Mouse (Mus musculus): ENCODE data around the gene Slc10a7.
"Not testable (repeated sequence)": the region's sequence is repeated elsewhere in the genome, so short reads cannot be mapped to it uniquely, and the experiment has no call there.

Gene Slc10a7

DNA sequence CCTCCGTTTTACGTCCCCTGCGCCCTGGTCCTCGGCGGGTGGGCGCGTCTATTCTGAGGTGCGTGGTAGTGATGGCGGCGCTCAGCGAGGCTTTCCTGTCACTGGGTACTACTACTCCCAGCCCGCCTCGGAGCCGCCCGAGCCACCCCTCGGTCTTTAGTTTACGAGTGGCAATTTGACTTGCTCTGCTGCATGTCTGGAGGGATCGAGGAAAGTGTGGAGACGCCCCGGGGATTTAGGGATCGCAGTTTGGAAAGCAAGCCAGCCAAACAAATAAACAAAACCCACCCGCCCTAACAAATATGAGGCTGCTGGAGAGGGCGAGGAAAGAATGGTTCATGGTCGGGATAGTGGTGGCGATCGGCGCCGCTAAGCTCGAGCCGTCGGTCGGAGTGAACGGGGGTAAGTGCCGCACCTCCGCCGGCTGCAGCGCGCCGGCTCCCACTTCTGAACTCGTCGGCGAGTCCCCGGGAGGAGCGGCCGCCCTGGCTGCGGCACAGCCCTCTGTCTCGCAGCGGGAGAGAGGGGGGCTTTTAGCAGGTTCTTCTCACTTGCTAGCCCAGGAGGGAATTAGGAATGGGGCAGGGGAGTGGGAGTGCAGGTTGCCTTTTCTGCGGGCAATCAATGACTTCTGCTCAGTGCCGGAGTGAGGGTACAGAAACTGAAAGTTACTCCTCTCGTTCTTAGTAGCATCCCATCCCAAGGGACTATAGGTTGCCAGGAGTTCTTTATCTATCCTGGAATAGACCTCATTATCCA is at the start of gene Slc10a7:
Gene Slc10a7, plus strand, starts transcription at position 74 of the 759 bp plus-strand sequence.
- in situ Hi-C loops (cut with MboI, MseI), result loop anchor here (10.0 kb wide), 1 partner anchor 515 kb away; the partner anchor contains the start of gene Zfp827

DNA sequence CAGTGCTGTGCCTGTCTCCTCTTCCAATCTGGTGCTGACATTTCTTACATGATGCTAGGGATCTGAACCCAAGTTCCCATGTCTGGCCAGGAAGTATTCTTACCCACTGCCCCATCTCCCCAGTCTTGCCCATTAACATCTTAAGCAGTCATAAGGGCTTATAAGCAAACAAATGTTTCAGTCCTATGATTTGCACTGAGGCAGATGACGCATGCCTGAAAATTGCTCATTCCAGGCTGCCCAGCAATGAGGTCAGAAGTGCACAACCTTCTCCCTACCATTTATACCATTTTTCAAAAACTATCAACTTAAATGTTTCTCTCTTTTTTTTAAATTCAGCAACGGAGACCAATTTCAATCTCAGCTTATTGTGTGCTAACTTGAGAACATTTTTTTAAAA is 45.2 kb upstream of the Slc10a7 start:
- in situ Hi-C loops (cut with MboI, MseI), result no loop called here

DNA sequence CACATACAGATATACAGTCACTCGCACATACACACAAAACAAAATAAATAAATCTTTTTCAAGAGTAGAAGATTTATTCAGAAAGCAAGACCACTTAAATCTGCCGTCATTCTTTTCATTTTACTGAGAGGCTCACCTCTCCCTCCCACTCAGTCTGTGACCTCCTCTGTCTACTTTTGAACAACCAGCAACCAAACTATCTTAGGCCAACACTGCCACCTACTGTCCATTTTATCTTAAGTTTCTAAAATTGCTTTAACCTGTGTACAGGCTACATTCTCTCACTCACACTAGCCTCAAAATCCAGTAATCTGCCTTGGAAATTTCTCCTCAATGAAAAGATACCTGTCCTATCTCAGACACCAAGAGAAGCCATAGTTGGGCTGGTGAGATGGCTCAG is 41.3 kb upstream of the Slc10a7 start:
- in situ Hi-C loops (cut with MboI, MseI), result no loop called here

DNA sequence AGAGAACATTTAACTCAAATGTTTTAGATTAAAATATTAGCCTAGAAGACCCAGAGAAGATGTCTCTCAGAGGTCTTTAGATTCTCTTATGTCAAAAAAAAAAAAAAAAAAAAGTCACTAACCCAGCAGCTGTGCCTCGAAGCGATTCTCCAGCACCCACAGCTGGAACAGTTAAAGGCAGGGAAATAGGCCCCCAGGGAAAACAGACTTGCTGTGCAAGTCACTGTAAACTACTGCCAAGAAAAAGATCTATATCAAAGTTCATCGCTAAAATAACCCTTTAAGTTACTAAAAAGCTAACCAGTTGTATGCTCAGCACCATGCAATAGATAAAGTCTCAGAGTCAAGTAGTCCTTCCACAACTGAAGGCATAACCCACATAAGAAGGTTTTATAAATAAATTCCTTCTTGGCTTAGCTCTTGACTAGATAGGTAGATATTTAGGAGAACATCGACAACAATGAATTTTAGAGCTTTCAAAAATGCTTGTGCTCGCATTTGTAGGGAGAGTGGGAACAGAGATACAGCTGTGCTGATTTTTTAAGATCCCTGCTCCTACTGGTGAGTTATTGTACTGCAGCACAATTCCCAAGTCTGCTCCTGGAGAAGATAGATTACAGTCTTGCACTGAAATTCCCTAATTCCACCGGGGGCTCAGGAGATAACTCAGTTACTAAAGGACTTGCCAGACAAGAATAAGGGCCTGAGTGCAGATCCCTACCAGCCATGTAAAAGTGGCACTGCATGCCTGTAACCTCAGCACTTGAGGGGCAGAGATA is 31.9 kb upstream of the Slc10a7 start:
- in situ Hi-C loops (cut with MboI, MseI), result no loop called here

DNA sequence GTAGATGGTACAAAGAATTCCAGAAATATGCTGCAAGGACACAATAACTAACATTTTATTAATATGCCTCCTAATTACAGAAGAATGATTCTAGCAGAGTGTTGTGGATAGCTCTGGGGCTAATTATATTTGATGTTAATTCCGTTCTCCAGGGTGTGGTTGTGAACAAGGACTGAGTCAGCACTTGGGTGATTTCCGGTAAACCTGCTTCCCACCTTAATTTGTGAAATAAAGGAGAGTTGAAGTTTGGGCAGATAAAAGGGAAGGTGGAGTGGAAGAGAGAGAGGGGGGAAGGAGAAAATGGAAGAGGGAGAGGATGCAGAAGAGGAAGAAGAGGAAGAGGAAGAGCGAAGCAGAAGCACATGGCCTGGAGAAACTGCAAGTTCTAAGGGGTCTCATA is 19.4 kb upstream of the Slc10a7 start:
- in situ Hi-C loops (cut with MboI, MseI), result no loop called here

DNA sequence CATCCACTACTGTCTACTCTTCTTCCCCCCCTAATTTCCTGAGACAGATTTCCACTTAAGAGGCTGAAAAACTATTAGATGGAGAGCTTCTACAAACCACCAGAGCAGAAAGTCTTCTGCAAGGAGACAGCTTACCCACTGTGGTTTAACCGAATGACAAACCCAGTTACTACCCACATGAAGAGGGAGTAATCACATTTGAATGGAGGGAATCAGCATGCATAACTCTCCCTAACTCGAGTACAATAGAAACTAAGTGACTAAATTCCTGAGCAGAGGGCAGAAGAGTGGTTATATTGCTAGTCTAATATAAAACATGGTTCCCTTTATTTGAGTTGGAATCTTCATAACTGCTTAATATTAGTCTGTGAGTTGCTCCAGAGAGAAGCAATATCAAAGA is 16.1 kb upstream of the Slc10a7 start:
- in situ Hi-C loops (cut with MboI, MseI), result no loop called here

DNA sequence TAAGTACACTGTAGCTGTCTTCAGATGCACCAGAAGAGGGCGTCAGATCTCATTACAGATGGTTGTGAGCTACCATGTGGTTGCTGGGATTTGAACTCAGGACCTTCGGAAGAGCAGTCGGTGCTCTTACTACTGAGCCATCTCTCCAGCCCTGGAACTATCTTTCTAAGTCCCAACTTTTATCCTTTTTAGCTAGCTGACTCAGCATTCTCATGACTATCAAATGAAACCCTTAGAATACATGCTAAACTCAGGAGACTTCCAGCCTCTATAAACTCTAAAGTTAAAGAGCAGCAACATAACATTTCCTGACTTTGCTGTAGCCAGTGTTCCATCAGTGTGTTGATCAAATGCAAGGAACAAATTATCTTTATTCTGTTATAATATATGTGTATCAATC is 12.9 kb upstream of the Slc10a7 start:
- in situ Hi-C loops (cut with MboI, MseI), result not testable (repeated sequence)

DNA sequence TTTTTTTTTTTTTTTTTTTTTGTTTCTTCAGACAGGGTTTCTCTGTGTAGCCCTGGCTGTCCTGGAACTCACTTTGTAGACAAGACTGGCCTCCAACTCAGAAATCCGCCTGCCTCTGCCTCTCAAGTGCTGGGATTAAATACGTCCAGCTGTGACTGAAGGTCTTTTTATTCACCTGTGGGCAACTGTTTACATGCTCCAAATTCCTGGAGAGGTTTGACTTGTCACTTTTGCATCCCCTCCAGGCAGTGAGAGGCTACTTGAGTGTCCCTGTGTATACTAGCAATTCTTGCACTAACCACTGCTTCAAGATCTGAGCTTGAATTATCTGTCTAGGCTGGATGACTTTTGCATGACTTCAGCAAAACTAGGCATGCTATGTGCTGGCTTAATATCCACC is 6.4 kb upstream of the Slc10a7 start:
- in situ Hi-C loops (cut with MboI, MseI), result loop anchor here (10.0 kb wide), 1 partner anchor 522 kb away; the partner anchor contains the start of gene Zfp827

DNA sequence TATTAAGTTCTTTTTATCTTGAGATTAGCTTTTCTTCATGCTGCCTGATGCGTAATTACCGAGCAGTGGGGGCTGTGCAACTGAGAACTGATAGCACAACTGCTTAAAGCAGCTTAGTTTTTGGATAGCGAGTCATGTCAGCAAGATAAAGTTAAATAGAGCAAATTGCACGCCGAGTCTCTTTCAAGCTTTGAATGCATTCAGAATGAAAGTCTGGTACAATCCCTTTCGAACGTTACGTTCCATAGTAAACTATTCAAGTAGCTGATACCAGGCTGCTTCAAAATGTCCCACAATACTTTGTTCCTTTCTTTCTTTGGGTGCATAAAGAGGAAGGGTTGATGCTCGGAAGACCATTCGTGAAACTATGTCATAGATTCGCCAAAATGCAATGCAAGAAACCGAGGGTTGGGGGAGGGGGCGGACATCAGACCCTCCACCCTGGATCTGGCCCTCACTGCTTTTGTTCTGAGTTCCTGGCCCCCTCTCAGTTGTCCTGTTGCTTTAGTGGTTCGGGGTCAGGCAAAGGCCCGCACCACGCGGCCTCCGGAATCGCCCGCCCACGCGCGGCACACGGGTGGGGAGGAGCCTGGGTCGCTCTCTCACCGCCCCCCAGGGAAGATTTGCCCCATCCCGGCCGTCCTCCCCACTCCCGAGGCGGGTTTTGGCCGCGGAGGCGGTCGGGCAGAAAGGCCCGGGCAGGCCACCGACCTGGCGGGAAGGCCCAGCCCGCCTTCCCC is 997 bp upstream of the Slc10a7 start:
- in situ Hi-C loops (cut with MboI, MseI), result loop anchor here (10.0 kb wide), 1 partner anchor 517 kb away; the partner anchor contains the start of gene Zfp827

DNA sequence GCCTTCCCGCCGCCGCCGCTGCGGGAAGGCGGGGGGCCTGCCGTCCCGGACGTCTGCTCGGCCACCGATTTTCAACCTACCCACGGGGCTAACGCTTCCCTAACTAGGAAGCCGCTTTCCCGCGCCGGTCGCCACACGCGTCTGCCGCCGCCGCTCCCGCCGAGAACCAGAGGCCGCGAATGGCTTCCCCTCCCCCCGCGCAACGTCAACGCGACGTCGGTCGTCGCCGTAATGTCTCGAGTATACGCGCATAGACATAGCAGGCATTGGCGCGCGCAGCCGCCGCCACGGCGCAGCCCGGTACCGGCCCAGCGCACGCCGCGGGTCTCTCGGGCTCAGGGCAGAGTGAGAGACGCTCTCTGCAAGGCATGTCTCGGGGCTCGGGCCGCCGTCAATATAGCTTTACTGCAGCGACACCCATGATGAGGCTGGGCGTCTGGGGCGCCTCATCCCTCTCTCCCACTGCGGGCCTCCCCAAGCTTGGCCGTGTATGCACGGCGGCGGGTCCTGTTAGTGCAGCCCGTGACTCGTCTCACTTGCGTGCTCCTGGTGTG is 350 bp upstream of the Slc10a7 start, which contains the start of gene Rbmxl1:
Gene Rbmxl1, minus strand, starts transcription at position 180 of the 554 bp plus-strand sequence.
- in situ Hi-C loops (cut with MboI, MseI), result loop anchor here (10.0 kb wide), 1 partner anchor 516 kb away; the partner anchor contains the start of gene Zfp827

DNA sequence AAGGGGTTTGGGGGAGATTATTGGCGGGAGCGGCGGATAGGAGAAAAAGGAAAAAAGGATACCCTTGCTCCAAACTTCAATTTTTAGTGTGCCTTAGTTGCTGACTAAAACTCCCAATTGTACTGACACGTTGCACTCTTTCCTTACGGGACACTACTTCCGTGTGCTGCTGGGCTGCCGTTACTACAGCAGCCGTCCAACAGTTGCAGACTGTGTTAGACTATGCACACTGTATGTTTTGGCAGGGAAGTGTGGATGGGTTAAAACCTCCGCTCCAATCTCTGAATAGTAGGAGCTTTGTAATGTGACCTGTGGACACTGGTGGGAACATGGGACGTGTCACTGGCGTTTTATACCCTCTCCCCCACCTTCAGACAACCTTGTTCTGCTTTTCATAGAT is 948 bp downstream of the Slc10a7 start:
- in situ Hi-C loops (cut with MboI, MseI), result no loop called here

DNA sequence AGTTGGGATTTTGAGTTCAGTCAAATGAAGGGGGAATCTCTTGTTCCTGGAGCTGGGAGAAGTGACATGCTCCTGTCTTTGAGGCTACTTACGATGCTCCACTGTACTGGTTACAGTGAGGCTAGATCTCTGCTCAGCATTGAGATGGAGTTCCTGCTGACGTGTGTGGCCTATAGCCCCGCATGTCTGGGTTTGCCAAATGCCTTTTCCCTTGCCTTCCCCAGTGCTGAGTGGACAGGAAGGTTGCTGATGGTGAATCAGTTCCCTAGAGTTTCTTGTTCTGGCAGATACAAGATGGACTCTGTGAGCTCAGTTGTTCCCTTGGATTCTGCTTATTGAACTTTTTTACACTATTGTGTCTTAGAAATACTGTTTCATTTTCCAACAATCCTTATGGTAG is 1.8 kb downstream of the Slc10a7 start:
- in situ Hi-C loops (cut with MboI, MseI), result no loop called here

DNA sequence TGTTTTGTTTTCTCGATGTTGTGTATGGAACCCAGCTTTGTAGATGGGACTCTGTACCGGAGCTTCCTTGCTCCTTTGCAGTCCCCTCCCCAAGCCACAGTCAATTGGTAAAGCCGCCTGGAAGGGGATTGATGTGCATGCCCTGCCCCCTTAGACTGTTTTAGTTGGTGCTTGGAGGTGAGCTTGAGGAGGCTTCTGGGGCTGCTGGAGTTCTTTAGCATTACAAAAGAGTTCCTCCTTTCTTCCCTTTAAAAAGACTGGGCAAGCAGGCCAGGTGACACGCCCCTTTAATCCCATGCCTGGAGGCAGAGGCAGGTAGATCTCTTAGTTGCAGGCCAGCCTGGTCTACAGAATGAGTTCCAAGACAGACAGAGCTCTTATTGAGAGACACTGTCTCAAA is 4.0 kb downstream of the Slc10a7 start:
- in situ Hi-C loops (cut with MboI, MseI), result no loop called here

DNA sequence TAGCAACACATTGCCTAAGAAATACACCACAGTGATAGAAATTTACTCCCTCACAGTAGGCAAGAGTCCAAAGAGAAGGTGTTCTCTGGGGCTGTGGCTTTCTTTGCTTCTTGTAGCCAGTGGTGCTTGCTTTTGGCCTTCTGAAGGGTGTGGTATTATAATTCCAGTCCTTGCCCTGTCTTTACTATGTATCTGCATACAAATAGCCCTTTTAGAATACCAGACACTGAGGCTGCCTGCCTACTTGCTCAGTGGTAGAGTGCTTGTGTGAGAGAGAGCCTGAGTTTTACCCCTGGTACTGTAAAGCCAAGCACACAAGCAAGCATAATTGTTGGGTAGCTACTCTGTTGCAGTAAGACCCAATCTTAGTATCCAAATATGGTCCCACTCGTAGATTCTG is 5.6 kb downstream of the Slc10a7 start:
- in situ Hi-C loops (cut with MboI, MseI), result no loop called here

DNA sequence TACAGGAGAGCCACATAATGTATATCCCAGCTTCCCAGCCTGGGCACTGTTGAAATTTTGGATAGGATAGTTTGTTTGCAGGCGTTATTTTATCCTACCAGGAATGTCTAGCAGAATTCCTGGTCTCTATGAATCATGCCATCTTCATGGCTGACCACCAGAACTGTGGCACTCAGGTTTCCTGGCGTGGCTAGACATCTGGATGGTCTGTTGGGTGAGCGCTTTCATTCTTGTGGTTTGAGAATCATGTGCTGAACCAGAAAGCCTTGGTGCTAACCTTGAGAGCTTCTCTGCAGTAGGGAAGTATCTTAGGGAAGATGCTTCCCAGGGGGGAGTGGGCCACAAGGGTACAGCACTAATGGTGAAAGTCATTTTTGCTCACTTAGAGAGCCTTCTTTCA is 6.0 kb downstream of the Slc10a7 start:
- in situ Hi-C loops (cut with MboI, MseI), result no loop called here

DNA sequence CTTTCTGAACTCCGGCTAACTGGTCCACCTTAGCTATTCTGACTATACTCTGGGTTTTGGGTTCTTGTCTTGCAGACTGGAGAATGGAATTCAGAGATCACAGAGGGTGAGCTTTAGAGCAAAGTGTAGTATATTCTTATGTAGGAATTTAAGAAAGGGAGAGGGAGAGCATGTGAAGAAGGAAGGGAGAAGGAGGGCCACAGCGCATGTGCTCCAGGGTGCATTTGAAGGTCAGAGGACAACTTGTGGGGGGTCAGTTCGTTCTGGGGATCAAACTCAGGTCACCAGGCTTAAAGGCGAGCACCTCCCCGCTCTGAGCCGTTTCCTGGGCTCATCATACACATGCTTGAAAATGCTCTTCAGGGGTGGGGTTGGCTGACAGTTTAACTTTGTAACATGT is 24.8 kb downstream of the Slc10a7 start:
- in situ Hi-C loops (cut with MboI, MseI), result no loop called here

DNA sequence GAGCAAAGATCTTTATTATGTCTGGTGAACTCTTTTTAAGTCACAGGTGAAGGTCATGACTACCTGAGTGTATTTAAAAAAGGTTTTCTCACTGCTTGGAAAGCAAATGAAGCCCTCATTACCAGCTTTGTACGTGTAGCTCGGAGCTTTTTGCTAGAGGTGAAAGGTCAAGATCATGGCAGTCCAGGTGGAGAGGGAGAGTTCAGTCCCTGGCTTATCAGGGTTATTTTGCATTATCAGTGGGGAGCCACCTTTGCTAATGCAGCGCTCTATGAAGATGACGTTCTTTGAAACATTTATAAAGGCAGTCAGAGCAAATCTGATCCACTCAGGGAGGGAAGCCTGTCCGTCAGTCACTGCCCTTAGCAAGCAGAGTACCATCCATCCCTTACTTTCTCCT is 27.6 kb downstream of the Slc10a7 start:
- in situ Hi-C loops (cut with MboI, MseI), result no loop called here

DNA sequence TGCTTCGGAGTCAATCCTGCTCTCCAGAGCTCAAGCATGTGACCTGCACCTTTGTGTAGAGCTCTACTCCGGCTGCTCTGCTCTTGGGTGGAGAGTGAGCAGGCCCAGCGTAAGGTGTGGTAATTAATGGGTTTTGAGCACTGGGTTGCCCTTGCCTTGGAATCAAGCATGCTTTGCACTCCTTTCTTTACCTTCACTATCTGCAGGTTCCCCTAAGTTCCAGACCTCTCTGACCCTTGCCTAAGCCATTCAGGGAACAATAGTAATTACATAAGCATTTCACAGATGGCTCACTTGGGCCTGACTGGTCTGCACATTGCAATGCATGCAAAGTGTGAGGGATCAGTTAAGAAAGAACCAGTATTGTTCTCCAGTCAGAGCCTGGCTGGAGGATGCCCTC is 28.6 kb downstream of the Slc10a7 start:
- in situ Hi-C loops (cut with MboI, MseI), result no loop called here

DNA sequence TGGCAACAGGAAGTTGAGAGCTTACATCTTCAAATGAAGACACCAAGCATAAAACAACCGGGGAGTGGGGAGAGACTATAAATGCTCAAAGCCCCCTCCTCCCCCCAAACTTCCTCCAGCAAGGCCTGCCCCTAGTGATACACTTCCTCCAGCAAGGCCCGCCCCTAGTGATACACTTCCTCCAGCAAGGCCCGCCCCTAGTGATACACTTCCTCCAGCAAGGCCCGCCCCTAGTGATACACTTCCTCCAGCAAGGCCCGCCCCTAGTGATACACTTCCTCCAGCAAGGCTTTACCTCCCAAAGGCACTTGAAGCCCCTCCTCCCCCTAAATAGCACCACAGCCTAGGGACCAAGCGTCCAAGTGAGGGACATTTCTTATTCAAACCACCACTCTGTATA is 33.5 kb downstream of the Slc10a7 start:
- in situ Hi-C loops (cut with MboI, MseI), result not testable (repeated sequence)

DNA sequence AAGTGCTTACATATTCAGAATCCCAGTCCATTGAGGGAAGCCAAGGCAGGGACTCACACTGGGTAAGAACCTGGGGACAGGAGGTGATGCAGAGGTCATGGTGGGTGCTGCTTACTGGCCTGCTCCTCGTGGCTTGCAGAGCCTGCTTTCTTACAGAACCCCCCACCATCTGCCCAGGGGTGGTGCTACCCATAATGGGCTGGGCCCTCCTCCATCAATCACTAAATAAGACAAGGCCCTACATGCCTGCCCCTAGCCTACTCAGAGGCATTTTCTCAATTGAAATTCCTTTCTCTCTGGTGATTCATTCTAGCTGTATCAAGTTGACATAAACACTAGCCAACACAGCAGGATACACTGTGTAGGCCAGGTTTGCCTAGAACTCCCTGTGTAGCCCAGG is 34.5 kb downstream of the Slc10a7 start:
- in situ Hi-C loops (cut with MboI, MseI), result no loop called here

DNA sequence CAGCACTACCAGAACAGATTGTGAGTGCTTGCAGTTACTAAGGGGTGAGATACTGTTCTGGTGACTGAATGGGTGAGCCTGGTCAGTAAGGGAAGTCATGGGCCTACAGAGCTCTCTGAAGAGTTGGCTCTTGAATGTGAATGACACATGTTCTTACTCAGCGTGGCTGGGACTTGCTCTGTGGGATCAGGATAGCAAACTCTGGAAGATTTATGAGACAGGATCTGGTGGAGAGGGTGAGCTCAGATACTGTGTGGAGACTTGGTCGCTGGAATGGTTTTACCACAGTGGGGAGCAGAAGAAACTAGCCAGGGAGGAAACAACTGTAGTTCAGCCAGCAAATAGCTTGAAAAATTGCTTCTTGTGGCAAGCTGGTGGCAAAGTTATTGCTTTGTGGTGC is 35.4 kb downstream of the Slc10a7 start:
- in situ Hi-C loops (cut with MboI, MseI), result no loop called here
